Comparison of ENCODE assay signal across 8 mouse cellular contexts in the genomic region with DNA sequence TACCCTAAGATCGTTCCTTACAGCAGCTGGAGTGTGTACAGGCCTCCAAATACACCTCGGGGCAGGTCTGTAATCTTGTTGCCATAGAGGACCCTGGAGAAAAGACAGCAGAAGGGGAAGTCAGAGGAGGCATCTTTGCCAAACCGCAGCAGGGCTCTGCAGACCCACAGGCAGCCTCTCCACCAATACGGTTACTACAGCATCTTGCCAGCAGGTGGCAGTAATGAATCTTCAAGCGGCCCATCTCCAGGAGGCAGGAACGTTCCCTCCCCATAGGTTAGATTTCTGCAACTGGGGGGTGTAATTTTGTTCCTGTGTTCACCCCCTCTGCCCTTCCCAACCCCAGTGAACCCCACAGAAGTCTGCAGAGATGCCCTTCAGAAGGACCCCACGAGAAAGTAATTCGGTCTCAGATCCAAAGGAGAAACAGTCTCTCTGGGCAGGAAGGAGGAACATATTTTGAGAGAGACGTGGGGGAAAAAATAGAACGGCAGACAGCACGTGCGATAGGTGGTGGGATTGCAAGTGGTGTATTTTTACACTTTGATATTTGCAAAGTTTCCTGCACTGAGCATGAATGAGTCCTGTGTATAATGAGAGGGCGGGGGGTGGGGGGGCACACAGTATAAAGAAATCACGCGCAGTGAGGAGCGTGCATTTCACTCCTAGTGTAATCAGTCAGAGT.
DNase-seq lines count a peak whose midpoint lies in the region; ATAC-seq lines count a peak whose summit lies in the region.
"Had no signal": no experiment of that assay in that cellular context is flagged by ENCODE, and none has a peak within 500 bp of the region (broad histone marks: within the 10 kb centered on the region; RNA-seq: fewer than 3 reads in every experiment).

No protein-coding gene starts in this region.

- peaks cover 5% of the 10 kb centered on the region; the same call in 1 of the 2 replicates for H3K4me1 ChIP-seq in forebrain, embryonic 11.5 days (replicated peaks; ENCODE audit: control insufficient read depth, insufficient read depth, low read length)
- peaks cover 6% of the 10 kb centered on the region; the same call in 1 of the 2 replicates for H3K4me1 ChIP-seq in heart, embryonic 16.5 days (ENCODE audit: control insufficient read depth, insufficient read depth, low read length)
- H3K4me1 ChIP-seq in midbrain, embryonic 10.5 days: peaks cover 46% of the 10 kb centered on the region

- H3K4me3 ChIP-seq in forebrain, embryonic 11.5 days (ENCODE audit: low read depth, low read length): no peak overlapping the region
- H3K4me3 ChIP-seq in heart, embryonic 16.5 days (ENCODE audit: low read length): peak overlapping the region; percentile 30
- H3K4me3 ChIP-seq in midbrain, embryonic 10.5 days: no peak overlapping the region
- H3K4me3 ChIP-seq: midbrain, embryonic 12.5 days had no signal

- no peak overlapping the region for H3K9ac ChIP-seq in forebrain, embryonic 11.5 days (ENCODE audit: low read length)
- H3K9ac ChIP-seq in heart, embryonic 16.5 days (ENCODE audit: low read length): no peak overlapping the region; the same call in 1 of the 2 replicates
- H3K9ac ChIP-seq: midbrain, embryonic 12.5 days had no signal

- H3K4me2 ChIP-seq in forebrain, embryonic 11.5 days (ENCODE audit: low read depth, low read length, severe bottlenecking): no peak overlapping the region
- peak overlapping the region; percentile 61 for H3K4me2 ChIP-seq in heart, embryonic 16.5 days (ENCODE audit: low read depth, low read length)
- H3K4me2 ChIP-seq: midbrain, embryonic 12.5 days had no signal

- no peak overlapping the region for H3K27ac ChIP-seq in forebrain, embryonic 11.5 days (ENCODE audit: low read depth, low read length)
- H3K27ac ChIP-seq in heart, embryonic 16.5 days (ENCODE audit: low read length): no peak overlapping the region
- H3K27ac ChIP-seq in midbrain, embryonic 10.5 days (replicated peaks): no peak overlapping the region
- H3K27ac ChIP-seq: midbrain, embryonic 12.5 days had no signal

- no peak for ATAC-seq in forebrain, embryonic 11.5 days (replicated peaks; ENCODE audit: low FRiP score)
- 0 out of 2 replicates have a peak, but pooled peaks have one; percentile 28 for ATAC-seq in heart, embryonic 16.5 days (replicated peaks; ENCODE audit: extremely low read depth, insufficient read depth, low FRiP score)

- no peaks in the 10 kb centered on the region for H3K36me3 ChIP-seq in forebrain, embryonic 11.5 days (ENCODE audit: control insufficient read depth, insufficient read depth, low read length)
- no peaks in the 10 kb centered on the region for H3K36me3 ChIP-seq in heart, embryonic 16.5 days (ENCODE audit: control insufficient read depth, insufficient read depth)
- peaks cover 36% of the 10 kb centered on the region for H3K36me3 ChIP-seq in midbrain, embryonic 10.5 days
- H3K36me3 ChIP-seq: midbrain, embryonic 12.5 days had no signal

- no peaks in the 10 kb centered on the region for H3K9me3 ChIP-seq in forebrain, embryonic 11.5 days (ENCODE audit: control insufficient read depth, low read length)
- no peaks in the 10 kb centered on the region for H3K9me3 ChIP-seq in heart, embryonic 16.5 days (replicated peaks; ENCODE audit: control insufficient read depth, low read length)
- H3K9me3 ChIP-seq in midbrain, embryonic 10.5 days (replicated peaks): no peaks in the 10 kb centered on the region
- H3K9me3 ChIP-seq: midbrain, embryonic 12.5 days had no signal

- peak; percentile 67 for DNase-seq in MN1 (ENCODE audit: low spot score)
- DNase-seq in c-Kit-negative CD71-positive TER-119-positive erythroid progenitor cells, embryonic 14.5 days (ENCODE audit: low read depth, low spot score): peak; percentile 49
- peak; percentile 86 for DNase-seq in forebrain, embryonic 11.5 days (ENCODE audit: low spot score)
- peak; percentile 71 to 72 for DNase-seq in layer of hippocampus, postnatal 36 days
- peak; percentile 71 for DNase-seq in midbrain, embryonic 10.5 days (ENCODE audit: low spot score)
- DNase-seq in spleen, adult 18-20 months: peak; percentile 37 to 72

- 45% methylated on average over 16 of the region's 16 CpGs for WGBS in forebrain, embryonic 11.5 days
- WGBS in heart, embryonic 16.5 days: 30% methylated on average over 16 of the region's 16 CpGs
- WGBS in midbrain, embryonic 10.5 days: 47% methylated on average over 16 of the region's 16 CpGs

- H3K27me3 ChIP-seq in forebrain, embryonic 11.5 days (ENCODE audit: control insufficient read depth, insufficient read depth, low read length): no peaks in the 10 kb centered on the region
- peaks cover 7% of the 10 kb centered on the region for H3K27me3 ChIP-seq in heart, embryonic 16.5 days (ENCODE audit: control insufficient read depth, insufficient read depth, low read length)
- peaks cover 45% of the 10 kb centered on the region for H3K27me3 ChIP-seq in midbrain, embryonic 10.5 days (ENCODE audit: low read depth, poor library complexity, severe bottlenecking)
